Mouse (Mus musculus) skeletal muscle tissue, adult 2 months (tissue): ENCODE measurements around the gene Ftsj1.
A peak's percentile ranks its signal among the peaks of the same experiment; 100 is the strongest.

Experiments
- DNase-seq: peaks from one replicate; pipeline ENCODE4 v3.0.0-alpha.2; 2012; ENCODE audit warnings: low read depth, low spot score

Ftsj1 gene

DNA sequence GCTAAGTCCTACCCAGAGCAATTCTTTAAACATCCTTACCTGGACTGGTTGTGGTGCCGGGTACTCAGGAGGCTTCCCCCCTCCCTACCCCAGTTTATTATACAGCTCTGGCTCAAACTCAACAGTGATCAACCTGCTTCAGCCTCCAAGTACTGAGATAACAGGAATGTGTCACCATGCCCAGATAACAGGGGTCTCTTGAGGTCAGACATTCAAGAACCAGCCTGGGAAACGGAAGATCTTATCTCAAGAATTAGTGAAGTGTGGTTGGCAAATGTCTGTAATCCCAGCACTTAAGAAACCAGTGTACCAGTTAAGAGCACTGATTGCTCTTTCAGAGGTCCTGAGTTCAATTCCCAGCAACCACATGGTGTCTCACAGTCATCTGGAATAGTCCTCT is 34.1 kb downstream of the Ftsj1 start:
- DNase-seq = no peak

DNA sequence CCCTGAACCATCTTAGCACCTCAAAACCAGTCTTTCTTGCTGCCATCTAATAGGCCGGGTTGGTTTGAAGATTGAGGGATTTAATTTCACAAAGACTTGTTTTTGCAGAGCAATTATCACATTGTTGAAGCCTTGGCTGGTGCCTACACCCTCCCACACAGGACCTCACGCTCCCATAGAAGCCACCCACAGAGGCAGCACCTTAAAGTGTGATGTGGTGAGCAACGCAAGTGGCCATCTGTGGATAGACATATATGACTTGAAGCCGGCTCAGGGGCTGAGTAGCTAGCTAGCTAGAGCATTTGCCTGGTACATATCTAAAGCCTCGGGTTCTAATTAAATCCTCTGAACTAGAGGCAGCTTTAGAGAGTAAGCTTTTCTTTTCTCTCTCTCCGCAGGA is 34.8 kb downstream of the Ftsj1 start:
- no peak for DNase-seq

DNA sequence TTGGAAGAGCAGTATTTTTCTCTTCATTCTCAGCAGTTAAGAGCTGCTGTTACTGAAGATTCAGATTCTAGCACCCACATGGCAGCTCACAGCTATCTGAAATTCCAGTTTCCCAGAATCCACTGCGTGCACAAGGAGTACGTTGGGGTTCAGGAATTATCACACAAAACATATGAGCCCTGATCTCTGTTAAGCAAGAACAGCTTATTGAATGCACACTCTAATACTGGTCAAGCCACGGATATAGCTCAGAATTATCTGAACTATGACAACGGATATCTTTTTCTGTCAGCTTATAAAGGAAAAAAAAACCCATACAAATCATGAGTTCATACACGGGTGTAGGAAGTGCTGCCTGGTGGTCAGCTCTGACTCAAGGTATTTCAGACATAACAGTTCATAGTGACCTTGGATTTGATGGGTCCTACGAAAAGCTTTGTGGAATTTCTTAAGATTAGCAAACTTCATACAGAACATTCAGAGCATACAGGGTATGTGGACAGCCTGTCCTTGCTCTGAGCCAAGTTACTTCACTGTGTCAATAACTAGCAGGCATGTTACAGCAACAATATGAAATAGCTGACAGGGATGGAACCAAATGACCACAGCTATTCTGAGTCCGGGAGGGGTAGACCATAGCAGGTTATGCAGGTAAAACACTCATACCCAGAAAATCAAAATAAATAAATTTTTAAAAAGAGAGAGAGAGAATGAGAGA is 40.6 kb downstream of the Ftsj1 start:
- no peak for DNase-seq

DNA sequence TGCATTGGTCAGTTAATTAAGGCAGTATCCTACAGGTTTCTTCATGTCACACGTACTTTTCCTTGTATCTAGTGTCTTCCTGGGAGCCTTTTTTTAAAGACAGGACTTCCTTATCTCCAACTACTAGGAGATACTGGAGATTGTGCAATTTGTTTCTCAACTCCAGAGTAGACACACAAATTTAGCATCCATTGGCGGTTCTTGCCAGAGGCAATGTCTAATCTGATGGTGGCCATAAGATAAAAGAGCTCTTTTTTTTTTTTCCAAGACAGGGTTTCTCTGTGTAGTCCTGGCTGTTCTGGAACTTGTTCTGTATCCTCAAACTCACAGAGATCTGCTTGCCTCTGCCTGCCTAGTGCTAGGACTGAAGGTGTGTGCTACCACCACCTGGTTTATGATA is 42.5 kb downstream of the Ftsj1 start:
- DNase-seq = no peak

DNA sequence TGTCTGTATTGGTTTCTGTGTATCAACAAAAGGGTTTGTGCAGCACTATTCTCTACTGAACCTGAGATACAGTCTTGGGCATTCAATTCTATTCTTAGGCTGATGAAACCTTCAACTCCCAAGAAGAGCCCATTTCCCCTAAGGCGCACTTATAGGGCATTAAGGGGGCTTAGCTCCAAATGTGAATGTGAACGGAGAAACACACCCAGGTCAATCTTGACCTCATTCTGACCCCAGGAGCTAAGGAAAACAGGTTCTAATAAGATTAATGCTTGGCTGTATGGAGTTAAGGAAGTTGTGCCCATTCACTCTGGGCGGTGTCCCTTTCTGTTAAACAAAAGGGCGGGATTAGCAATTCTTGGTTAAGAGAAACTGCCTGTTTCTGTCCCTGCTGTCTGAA is 45.0 kb downstream of the Ftsj1 start:
- DNase-seq = no peak

DNA sequence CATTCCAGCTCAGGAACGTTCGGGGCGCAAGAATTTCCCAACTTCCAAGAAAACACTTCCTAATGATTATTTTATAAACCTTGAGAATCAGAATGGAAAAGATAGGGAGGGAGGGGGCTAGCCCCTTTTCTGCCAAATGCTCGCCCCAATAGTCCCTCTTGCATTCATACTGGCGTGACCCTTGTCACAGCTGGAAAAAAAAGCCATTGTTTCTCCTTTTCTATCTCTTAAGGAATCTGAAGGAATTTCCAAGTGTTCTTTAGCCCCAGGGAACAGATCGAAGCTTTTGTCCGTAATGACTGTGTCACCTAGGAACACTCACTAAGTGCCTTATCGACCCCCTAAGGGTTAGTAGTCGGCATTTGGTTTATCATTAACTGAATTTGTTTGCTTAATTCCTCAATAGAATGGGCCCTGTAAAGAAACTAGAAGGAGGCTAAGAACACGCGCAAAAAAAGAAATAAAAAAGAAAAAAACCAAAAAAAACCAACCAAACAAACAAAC is 45.5 kb downstream of the Ftsj1 start:
- DNase-seq = no peak

DNA sequence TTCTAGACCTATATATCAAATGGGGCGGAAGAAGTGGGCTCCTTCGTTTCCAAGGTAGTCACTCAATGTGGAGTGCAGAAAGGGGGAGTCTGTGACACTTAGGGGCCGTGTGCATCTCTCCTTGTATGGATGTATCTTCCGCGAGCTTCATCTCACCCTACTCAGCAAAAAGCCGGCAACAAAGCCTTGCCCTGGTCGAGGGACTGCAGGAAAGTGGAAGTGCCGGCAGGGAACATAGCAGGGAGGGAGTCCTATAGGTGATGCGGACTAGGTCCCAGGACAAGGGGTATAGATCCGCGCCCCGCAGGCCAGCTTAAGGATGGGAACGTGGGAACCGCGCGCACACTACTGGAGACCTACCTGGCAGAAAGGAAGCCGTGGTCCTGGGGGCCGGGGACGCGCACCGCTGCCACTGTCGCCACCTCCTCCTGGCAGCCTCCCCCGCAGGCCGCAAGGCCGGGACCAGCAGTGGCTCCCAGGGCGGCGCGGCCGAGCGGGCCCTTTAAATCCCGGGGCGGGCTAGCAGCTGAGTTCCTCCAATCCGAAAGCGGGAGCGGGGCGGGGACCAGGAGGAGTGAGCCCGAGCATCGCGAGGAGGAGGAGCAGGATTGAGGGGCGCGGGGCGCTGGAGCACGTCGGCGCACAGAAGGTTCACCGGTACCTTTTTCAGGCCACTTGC is 46.1 kb downstream of the Ftsj1 start, which contains the start of gene Porcn:
Porcn (minus strand) TSS at position 511 of the 679 bp plus-strand sequence.
- peak; percentile 49 for DNase-seq

DNA sequence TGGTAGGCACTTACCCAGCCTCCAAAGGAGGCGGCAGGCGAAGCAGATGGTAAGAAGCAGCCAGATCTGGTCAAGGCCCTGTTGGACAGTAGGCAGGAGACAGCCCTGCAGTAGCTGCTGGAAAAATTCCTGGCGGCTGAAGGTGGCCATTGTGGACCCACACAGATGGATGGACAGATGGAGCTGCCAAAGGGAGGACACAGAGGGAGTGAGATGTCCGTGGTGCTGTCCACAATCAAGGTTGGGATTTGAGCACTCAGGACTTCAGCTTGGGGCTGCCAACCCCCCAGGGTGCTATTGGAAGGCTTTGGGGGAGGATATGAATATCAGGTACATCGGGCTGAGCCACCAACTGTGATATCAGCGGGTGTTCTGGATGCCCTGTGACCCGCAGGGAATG is 46.7 kb downstream of the Ftsj1 start:
- DNase-seq = no peak

DNA sequence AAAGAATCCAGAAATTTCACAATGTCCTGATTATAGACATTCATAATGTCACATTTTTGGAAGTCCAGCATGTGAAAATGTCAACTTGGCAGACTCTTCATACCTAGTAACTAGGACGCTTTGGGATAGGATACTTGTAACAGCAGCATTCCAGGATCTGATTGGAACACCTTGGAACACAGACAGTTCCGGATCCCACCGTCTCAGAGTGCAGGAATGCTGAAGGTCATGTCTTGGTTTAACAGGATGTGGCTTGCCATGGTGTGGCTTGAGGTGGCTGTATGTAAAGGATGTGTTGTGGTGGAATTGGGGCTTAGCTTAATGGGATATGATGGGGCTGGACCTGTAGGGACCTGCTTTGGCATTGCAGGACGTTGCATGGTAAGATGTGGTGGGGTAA is 47.1 kb downstream of the Ftsj1 start:
- no peak for DNase-seq

DNA sequence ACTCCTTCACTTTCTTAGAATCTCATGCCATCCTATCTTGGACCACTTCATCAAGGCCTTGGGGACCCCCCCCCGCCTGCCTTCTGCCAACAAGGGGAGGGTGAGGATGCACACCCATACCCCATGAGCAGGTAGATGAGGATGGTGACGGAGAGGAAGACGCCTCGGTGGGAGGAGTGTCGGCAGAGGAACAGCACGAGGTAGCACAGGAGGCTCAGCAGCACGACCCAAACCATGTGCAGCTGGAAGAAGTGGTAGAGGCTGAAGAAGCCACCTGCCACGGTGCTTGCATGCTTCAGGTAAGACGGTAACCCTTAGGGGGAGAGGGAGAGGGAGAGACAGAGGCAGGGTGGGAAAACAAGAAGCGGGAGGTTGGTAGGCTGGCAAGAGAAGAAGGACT is 48.1 kb downstream of the Ftsj1 start:
- DNase-seq = no peak

DNA sequence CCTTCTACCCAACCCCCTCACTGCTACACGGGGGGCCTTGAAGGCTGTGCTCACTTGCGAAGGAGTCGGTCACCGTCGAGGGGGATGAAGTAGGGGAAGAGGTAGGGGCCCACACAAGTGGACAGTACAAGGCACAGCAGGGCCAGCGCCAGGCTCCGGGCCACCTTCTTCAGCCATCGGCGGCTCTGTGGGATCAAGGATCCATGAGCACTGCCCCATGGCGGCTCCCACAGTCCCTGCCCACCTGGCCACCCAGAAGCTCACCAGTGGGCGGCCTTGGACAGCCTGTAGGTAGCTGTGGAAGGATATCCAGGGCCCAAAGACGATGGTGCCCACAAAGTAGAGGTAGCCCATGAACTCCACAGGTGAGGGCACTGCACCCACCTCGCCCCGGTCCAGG is 49.1 kb downstream of the Ftsj1 start:
- no peak for DNase-seq

DNA sequence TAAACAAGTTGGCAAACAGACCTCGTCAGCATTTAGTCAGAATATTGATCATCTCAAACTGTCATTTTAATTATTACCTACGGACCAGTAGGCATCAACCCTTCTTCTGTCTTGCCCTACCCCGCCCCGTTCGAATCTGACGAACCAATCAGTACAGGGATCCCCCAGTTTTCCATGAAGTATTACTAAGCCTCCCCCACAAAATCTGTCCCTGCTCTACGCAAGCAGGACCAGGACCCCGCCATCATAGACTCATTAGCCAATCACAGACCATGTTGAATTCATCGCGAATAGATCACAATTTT is 58.8 kb downstream of the Ftsj1 start, which contains the start of gene Ebp:
Ebp (minus strand) TSS at position 94 of the 305 bp plus-strand sequence.
- DNase-seq = no peak

DNA sequence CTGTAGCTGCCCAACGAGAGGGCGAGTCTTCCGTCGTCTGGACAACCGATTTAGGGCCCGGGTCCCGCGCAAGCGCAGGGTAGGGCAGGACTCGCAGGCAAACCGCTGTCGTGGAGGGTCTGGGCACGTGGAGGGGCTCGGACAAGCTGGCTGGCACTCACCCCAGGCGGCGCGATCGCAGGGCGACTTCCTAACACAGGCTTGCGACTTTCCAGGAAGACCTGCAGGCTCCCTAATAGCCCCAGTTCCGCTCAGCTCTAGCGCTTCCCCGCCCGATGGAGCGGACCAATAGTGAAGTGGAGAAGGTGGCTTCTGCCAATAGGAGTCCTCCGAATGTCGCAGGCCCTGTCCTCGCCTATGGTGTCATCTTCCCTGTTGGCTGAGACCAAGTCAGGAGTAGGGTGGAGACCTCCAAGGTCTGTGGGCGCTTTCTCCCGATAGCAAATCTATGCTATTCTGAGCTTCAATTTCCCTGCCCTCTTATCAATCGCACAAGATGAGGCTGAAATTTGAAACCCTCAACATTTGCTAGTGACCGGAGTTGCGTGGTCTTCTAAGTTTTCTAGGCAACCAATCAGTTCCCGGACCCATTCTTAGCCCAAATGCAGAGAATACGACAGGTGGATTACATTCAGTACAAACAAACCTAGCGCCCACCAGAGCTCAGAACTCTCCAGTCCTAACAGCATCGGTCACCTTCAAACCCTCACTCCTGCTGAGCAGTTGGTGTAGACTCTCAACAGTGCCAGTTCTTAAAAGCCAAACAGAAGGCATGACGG is 59.4 kb downstream of the Ftsj1 start:
- peak; percentile 83 for DNase-seq

DNA sequence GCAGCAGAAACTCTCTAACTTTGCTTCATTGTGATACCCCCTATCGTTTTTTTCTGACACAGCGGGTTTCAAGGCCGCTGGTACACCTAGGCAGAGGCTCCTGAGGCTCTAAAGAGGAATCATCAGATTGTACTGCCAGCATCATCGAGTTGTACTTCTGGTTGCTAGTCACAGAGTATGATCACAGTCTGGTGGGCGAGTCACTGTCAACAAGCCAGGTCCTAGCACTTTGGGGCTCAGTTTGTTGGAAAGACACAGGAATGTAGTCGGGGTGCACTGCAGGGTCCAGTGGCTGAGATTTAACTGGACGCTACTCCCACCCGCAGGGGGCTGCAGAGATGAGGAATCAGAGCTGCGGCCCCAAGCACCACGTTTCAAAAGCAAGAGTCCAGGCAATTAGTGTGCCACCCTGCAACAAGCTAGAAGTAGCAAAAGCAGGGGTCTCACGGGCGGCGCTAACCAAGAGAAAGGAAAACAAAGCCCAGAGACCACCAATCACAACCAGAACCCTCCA is 60.0 kb downstream of the Ftsj1 start:
- DNase-seq = no peak
